Mouse (Mus musculus) gastrocnemius, adult 8-10 months (tissue): ENCODE results near the gene Pdxdc1. TPM values are rescaled to one million over a fixed set of nuclear protein-coding genes. Genes with fewer than 3 reads are reported as not detected.
"Not testable (repeated sequence)": the region's sequence is repeated elsewhere in the genome, so short reads cannot be mapped to it uniquely, and the experiment has no call there.

Source experiments
- DNase-seq, 2 experiments: peaks; one replicate each; pipeline ENCODE4 v3.0.0; 2022; ENCODE audit warnings: low spot score in 2 of 2
- microRNA-seq: library from miRNA; unstranded; fragments of <30 nt; microRNA quantifications from one replicate; pipeline ENCODE4 v1.2.0, GENCODE M21; 2022
- total RNA-seq, 4 experiments: library from RNA; stranded (reverse); gene quantifications; 2 replicates each; pipeline ENCODE4 v1.2.4; 2022

Gene Pdxdc1
- total RNA-seq, 4 experiments from 2014 or later, result 48.2 to 53.4 (median 50.5) TPM

- DNase-seq, result peak; percentile 94
Measured at GRCm38 (mm10) chr16:13818560-13819393, 84.2 kb downstream of the Pdxdc1 start, which contains the start of gene Ntan1. Gene Ntan1, plus strand, starts transcription at chr16:13818845.

DNA sequence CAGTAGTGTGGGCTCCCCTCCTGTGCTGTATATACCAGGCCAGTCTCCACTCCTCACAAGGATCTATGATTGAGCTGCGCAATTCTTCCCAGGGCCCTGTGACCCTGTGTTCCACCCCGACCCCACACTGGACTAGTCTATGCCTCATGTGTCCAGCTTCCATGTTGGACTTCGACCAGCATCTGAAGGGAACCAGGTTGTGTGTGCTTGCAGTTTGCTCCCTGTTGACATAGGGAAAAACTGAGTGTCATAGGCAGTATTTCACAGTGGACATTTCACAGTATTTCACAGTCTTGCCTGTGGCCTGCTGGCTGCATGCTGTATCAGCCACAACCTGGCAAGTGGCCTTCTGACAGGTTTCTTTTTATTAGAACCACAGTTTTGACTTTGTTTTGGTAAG, 89.7 kb downstream of the Pdxdc1 start:
- DNase-seq, result no peak

DNA sequence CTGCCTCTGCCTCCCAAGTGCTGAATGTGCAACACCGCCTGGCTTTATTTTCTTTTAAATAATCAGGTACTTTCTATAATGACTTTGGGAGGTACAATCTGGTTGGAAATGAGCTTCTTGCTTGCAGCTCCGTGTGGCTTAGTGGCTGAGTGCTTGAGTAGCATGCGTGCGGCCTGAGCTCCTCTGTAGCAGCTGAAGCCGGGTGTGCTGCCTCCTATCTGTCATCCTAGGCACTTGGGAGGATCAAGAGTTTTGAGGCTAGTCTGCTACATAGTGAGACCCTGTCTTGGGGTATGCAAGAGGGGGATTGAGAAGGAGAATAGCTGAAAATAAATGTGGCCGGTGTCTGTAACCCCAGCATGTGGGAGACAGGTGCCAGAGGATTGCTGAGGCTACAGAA, 90.8 kb downstream of the Pdxdc1 start:
- DNase-seq, result no peak

GRCm38 (mm10) chr16:13808410-13808809, 94.5 kb downstream of the Pdxdc1 start:
- DNase-seq, result no peak

DNA sequence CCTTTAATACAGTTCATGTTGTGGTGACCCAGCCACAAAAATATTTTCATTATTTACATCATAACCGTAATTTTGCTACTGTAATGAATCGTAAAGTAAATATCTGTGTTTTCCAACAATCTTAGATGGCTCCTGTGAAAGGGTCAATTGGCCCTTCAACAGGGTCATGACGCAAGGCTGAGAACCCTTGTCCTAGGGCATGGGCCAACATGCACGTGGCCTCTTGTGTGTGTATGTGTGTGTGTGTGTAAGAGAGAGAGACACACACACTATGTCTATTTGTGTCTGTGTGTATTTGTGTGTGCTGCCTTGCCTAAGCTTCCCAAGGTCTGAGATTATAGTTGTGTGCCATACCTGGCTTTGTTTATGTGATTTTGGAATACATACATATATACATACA, 95.3 kb downstream of the Pdxdc1 start:
- no peak for DNase-seq

- no peak for DNase-seq
Measured at GRCm38 (mm10) chr16:13804666-13805065, 98.3 kb downstream of the Pdxdc1 start.

GRCm38 (mm10) chr16:13801231-13801630, 101.7 kb downstream of the Pdxdc1 start:
- DNase-seq, result no peak

DNA sequence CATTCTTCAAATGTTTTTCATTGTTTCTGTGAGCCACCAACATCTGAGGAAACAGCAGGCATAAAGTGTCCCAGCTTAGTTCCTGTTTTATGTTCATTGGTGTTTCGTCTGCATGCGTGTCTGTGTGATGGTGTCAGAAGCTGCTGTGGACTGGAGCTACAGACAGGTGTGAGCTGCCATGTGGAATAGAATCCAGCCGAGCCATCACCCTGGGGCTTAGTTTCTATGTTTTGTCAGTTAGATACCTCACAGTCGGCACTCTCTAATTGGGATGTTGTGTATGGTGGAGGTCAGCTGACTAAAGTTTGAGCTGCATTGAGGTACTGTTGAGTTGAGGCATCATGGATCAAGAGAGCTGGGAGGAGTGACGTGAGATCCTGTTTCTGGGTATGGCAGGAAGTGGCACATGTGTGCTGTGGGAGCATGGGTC, 106.2 kb downstream of the Pdxdc1 start:
- no peak for DNase-seq

DNA sequence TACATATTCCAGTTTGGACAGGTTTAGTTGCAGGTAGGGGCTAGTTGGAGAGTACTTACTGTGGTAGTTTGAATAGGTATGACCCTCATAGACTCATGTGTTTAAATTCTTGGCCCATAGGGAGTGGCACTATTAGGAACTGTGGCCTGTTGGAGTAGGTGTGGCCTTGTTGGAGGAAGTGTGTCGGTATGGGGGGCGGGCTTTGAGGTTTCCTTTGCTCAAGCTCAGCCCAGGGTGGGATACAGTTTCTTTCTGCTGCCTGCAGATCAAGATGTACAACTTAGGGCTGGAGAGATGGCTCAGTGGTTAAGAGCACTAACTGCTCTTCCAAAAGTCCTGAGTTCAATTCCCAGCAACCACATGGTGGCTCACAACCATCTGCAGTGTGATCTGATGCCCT, 109.5 kb downstream of the Pdxdc1 start:
- DNase-seq, result not testable (repeated sequence)

GRCm38 (mm10) chr16:13785932-13786331, 117.0 kb downstream of the Pdxdc1 start:
- DNase-seq, result no peak

Small RNA genes within 50 kb of the gene (microRNA-seq; reads per million reads assigned to microRNA genes)
- not detected for gene Gm27734

Other genes starting within 250 kb of the Pdxdc1 start
- gene Parn, start 235.0 kb downstream of the Pdxdc1 start, total RNA-seq, result 1 to 10 TPM; 5.5 to 7.6 (median 6.3) TPM
- 10 to 100 TPM; 30.8 to 34.9 (median 34.5) TPM for gene Bfar, start 231.3 kb downstream of the Pdxdc1 start, total RNA-seq
- 1 to 10 TPM; 1.5 to 2.9 (median 1.9) TPM for gene 3110001I22Rik, start 231.2 kb downstream of the Pdxdc1 start, total RNA-seq
- gene Pla2g10, start 172.1 kb downstream of the Pdxdc1 start, total RNA-seq, result not detected
- 10 to 100 TPM; 35.0 to 39.0 (median 37.4) TPM for gene Rrn3, start 122.4 kb downstream of the Pdxdc1 start, total RNA-seq
- gene Ntan1, start 84.3 kb downstream of the Pdxdc1 start, total RNA-seq, result 10 to 100 TPM; 39.9 to 45.9 (median 44.7) TPM
- gene Mpv17l, start within 50 bp of the Pdxdc1 start, total RNA-seq, result 1 to 10 TPM in 1 of 4 experiments, under 1 TPM in 3; 0.36 to 1.3 (median 0.97) TPM
- gene 2900011O08Rik, start 83.5 kb upstream of the Pdxdc1 start, total RNA-seq, result under 1 TPM in 1 of 4 experiments, not detected in 3; 0.17 TPM
- not detected for gene Ifitm7, start 83.8 kb upstream of the Pdxdc1 start, total RNA-seq